Mouse (Mus musculus): Measurements from ENCODE around the gene Ednrb.

Ednrb gene

GRCm38 (mm10) chr14:103844011-103844549, at the start of gene Ednrb:
Gene Ednrb (minus strand): TSS chr14:103844402.
- peak; percentile 56 to 68 for DNase-seq

DNA sequence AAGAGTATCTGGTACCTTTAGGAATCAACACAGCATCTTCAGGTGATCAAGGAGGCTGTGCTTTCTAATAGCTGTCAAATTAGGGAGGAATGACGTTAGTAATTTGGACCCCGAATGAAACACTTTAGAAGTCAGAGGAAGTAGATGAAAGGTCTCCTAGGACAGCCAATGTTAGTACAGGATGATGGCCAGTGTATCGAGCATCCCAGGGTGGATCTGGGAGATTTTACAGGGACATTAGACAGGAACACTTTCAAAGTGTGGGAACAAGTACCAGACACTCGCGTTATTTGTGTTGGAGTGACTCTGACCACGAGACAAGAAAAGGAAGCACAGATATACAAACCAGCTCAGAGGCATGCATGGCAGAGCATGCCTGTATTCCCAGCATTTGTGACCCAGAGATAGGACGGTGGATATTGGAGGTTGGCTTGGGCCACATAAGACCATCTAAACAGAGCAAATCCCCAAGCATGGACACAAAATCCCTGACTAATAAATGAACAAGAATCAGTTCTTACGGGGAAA, 48.3 kb upstream of the Ednrb start:
- no peak for DNase-seq

GRCm38 (mm10) chr14:103890761-103891160, 46.6 kb upstream of the Ednrb start:
- DNase-seq: no peak

- no peak for DNase-seq
Observed at GRCm38 (mm10) chr14:103884892-103885575, 40.8 kb upstream of the Ednrb start.

- no peak for DNase-seq
Observed at GRCm38 (mm10) chr14:103882943-103883342, 38.7 kb upstream of the Ednrb start.

- no peak for DNase-seq
Observed at GRCm38 (mm10) chr14:103877117-103877516, 32.9 kb upstream of the Ednrb start.

- DNase-seq: no peak
Observed at GRCm38 (mm10) chr14:103876598-103876997, 32.4 kb upstream of the Ednrb start.

DNA sequence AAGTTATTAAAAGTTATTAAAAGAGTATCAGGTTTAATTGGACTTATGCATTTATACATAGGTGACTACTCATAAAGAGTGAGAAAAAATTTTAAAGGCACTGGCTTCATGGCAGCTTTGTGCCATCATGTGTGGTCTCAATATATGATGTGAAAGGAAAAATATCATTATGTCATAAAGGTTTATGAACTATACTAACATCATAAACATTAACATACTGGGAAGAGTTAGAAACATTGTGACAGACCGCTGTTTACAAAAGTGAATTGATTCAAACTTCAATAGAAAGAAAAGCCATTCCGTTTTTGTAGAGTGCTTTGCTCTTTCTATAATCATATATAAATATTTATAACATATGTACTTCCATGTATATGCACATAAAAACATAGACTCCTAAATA, 22.4 kb upstream of the Ednrb start:
- DNase-seq: no peak

GRCm38 (mm10) chr14:103865226-103865625, 21.0 kb upstream of the Ednrb start:
- DNase-seq: no peak

DNA sequence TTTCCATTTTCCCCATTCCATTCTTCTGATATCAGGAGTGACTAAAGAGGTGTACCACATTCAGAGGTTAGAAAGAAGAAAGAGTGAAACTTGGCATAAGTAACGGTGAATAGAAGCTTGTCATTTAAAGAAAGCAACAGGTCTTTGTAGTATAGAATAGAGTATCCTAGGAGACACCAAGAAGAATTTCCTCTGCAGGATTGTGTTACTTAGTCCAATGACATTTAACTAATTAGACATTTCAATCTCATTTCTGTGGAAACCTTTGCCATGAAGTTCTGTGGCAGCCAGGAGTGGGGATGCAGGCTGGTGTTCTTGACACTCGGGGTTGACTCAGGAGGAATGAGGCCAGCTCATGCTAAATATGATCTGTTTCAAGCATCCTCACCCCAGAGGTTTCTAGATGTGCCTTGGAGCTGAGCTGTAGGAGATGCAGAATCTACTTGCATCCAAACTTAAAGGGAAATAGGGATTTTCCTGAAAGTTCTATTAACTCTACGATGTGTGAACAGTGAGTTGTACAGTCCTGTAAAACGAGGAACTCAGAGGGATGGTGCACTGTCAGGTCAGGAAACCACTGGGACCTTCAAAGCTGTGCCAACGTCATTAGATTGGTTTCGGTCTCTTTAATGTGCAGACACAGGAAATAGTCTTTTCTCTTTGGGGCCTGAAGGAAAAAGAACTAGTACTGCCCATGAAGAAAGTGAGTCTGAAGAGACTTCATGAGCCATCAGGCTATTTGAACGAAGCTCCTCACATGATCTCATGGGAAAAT, 6.1 kb upstream of the Ednrb start:
- no peak for DNase-seq

- DNase-seq: no peak
Observed at GRCm38 (mm10) chr14:103845716-103846115, 1.5 kb upstream of the Ednrb start.

GRCm38 (mm10) chr14:103844944-103845343, 742 bp upstream of the Ednrb start:
- no peak for DNase-seq

DNA sequence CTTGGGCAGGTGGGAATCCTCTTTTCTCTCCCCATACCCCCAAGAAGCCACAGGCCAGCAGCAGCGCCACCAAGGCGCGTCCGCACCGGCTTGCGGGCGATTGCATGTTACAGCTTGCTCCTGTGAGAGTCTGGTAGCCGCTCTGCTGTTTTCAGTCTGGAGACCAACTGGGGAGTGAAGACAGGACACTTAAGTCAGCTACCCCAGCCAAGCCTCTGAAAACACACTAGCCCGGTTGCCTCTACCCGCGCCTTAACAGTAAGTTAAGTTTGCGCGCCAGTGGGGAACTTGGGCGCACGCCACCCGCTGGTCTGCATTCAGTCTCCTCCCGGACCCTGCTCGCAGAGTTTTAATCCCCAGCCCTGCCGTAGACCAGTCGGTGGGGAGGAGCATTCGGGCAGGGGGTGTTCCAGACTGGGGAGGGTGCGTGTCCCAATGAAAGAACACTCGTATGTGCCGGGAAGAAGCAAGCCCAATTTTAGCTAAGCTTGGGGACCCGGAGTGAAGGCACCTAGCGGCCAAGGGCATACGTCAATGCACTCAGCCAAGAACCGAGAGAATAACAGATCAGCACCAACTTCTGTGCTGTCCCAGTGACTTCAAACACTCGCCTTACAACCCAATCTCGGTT, 716 bp downstream of the Ednrb start:
- DNase-seq: peak; percentile 65 to 74

DNA sequence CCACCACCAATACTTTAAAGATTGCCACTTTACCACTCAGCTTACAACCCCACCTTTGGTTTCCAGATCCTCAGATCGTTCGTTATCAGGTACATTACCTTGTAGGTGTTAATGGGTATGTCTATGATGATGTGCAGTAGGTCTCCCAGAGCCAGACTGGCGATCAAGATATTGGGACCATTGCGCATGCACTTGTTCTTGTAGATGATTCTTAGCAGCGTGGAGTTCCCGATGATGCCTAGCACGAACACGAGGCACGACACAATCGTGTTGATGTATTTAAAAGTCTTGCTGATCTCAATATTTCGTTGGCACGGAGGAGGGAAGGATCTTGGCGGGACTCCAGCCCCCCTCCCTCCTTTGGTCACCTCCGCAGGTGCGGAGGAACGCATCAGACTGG, 1.3 kb downstream of the Ednrb start:
- peak in 1 of 2 experiments; percentile 22 for DNase-seq

DNA sequence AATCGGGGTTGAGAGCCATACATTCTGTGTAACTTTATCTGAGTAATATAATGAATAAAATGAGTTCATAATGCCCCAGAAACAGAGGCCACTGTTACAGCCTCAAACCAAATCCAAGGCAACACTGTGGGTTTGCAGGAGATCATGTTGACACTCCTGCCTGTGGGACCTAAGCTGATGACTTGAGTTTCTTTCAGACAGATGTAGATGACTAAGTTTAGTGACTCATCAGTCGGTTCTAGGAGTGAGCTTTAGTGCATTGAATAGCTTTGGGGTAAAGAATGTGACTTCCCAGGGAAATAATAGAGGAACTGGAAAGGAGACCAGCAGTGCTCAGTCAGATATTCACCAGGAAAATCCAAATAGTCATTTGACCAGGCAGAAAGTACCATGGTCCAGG, 3.8 kb downstream of the Ednrb start:
- no peak for DNase-seq

DNA sequence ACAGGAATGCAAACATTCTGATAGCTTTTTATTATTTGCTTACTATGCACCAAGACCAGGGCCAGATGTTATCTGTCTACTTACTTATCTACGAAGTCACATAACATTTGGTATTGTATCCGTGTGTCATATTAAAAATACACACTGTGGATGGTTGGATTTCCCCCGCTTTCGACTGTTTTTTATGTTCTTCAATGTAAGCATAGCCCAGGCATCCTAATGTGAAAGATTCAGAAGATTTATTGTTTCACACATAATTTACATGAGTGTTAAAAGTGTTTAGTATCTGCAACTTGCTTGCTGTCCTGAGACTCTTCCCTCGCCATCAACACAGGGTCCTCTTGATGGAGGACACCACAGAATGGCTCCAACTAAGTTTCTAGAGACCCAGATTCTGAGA, 5.3 kb downstream of the Ednrb start:
- DNase-seq: no peak

DNA sequence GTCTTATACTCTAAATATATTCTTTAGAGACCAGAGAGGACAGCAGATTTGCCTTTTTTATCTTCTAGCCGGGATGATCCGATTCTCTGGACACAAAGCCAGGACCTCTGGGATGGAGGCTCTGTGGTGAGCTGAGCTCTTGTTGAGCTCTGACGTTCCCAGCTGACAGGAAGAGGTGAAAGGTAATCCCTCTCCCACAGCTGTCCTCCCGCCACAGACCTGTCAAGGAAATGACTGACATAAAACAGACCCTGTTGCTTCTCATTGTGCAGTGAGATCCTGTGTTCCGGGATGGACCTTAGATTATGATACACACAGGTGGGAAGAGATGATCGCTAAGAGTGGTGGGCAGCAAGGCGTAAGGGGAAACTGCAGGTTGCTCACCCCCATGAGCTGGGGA, 9.6 kb downstream of the Ednrb start:
- DNase-seq: no peak

- DNase-seq: no peak
Observed at GRCm38 (mm10) chr14:103834147-103834546, 10.1 kb downstream of the Ednrb start.

DNA sequence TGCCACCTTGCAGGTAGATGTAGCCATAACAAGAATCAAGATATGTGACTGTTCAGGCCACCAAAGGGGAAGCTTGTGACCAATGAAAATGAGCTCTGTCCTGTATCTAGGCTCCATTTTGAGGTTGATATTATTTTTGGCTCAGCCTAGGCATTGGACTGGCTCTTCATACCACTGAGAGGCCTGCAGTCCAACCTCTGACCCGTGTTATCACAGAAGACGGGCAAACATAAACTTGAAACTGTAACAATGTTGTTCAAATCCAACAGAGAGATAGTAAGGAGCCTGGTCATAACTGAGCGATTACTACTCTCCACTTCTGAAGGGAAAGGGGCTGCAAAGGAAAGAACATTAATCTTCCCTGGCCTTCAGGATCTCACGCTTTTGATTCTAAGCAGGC, 11.7 kb downstream of the Ednrb start:
- DNase-seq: no peak

DNA sequence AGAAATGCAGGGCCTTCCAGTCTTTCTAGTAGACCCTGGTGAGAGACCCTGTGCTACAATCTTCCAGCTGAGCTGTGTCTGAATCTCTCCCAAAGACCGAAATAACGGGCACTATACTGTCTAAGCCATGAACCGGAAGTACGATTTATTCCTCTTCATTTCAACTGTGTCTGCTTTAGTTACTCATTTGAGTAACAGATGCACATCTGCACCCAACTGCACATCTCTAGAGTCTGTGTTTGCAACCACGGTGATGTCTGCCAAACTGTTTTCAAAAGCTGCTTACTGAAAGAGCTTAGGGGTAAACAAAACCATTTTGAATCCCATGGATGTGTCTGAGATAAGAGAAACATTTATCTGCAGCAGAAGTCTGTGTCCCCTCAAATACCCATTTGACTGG, 13.2 kb downstream of the Ednrb start:
- DNase-seq: no peak

DNA sequence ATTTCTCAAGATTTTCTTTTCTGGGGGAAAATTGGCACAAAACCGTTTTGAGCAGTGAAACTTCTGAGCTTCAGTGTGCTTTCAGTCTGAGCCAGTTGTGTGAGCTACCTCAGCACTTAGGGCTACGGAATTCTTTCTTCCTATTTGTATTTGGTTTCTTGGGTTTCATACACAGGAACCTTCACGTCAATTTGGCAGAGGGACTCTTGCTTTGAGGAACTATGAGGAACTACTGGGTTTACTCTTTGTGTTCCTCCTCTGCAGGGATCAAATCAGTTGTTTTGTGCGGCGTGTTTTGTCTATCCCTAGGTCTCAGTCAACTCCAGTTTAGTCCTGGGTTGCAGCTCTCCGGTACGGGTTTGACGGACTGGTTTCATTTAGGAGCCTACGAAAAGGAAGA, 17.9 kb downstream of the Ednrb start:
- no peak for DNase-seq

DNA sequence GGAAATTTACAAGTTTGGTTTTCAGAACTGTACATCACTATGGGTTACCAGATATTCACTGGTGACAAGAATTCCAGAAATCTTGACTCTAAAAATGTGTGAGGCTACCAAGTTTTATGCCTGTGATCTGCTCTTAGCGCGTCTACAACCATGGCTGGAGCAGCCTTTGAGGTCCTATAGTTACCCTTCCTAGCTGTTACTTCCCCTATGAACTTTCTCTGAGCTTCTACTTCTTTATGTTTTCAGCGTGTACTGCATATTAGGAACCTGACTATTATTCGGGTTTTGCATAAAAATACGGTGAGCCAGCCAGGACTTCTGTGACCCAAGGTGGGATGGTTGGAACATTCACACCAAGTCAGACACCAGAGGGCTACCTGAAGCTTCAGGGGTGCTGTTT, 18.3 kb downstream of the Ednrb start:
- DNase-seq: no peak

GRCm38 (mm10) chr14:103823501-103823900, 20.7 kb downstream of the Ednrb start:
- DNase-seq: no peak

All from kidney, postnatal 4 days (tissue).